Mouse (Mus musculus) hindbrain, embryonic 11.5 days (tissue): ENCODE data around the gene Gan. TPM values are rescaled to one million over a fixed set of nuclear protein-coding genes. Genes with fewer than 3 reads are reported as not detected.

Experiments used
- ATAC-seq: fragments of 200-750 bp; cut with Nextera tagmentation; 2 replicates; pipeline ENCODE4 v1.8.0; 2017; ENCODE audit warnings: mild to moderate bottlenecking, moderate TSS enrichment, moderate library complexity; ENCODE audit not compliant: low FRiP score
- DNase-seq: peaks from one replicate; pipeline ENCODE4 v3.0.0-alpha.2; 2015; ENCODE audit warnings: low spot score
- H3K27ac ChIP-seq: fragments of 300-500 bp; sonication (generic); 2 replicates; pipeline ENCODE4 v1.5.1; 2014; ENCODE audit warnings: mild to moderate bottlenecking, low read depth, low read length
- H3K27me3 ChIP-seq: fragments of 300-500 bp; sonication (generic); 2 replicates; pipeline ENCODE4 v1.6.1; 2014; ENCODE audit warnings: mild to moderate bottlenecking, low read length, moderate library complexity, mixed read lengths; ENCODE audit not compliant: control insufficient read depth, insufficient read depth
- H3K36me3 ChIP-seq: fragments of 300-500 bp; sonication (generic); 2 replicates; pipeline ENCODE4 v1.6.1; 2014; ENCODE audit warnings: mild to moderate bottlenecking, low read length, moderate library complexity, mixed read lengths; ENCODE audit not compliant: control insufficient read depth, insufficient read depth
- H3K4me1 ChIP-seq: fragments of 300-500 bp; sonication (generic); replicated peaks from 2 replicates; pipeline ENCODE4 v1.6.1; 2014; ENCODE audit warnings: low read length, mixed read lengths; ENCODE audit not compliant: control insufficient read depth, insufficient read depth
- H3K4me2 ChIP-seq: fragments of 300-500 bp; sonication (generic); replicated peaks from 2 replicates; pipeline ENCODE4 v1.6.1; 2014; ENCODE audit warnings: mild to moderate bottlenecking, low read depth, low read length
- H3K4me3 ChIP-seq: fragments of 300-500 bp; sonication (generic); 2 replicates; pipeline ENCODE4 v1.5.1; 2014; ENCODE audit warnings: low read depth, low read length
- H3K9ac ChIP-seq: fragments of 300-500 bp; sonication (generic); 2 replicates; pipeline ENCODE4 v1.6.1; 2014; ENCODE audit warnings: low read depth, low read length
- H3K9me3 ChIP-seq: fragments of 300-500 bp; sonication (generic); 2 replicates; pipeline ENCODE4 v1.6.1; 2016; ENCODE audit warnings: low read length; ENCODE audit not compliant: control insufficient read depth
- WGBS: fragments of 180-500 bp; shearing (Covaris S2); extraction: QIAGEN DNeasy Blood & Tissue Kit; methylation state at CpG from one replicate; pipeline ENCODE4 v1.1.7; 2014; 5-methylcytosine and 5-hydroxymethylcytosine counted together
- polyA plus RNA-seq: library from polyadenylated mRNA; unstranded; fragments of >200 nt; fragmentation: Nextera tagmentation; extraction: Ambion mirVana; gene quantifications from 2 replicates; pipeline ENCODE4 v1.2.1, GENCODE M21; 2014

Gene Gan
- polyA plus RNA-seq = 2.9 and 3.2 TPM in 2 replicates

- Histone ChIP-seq H3K4me3 (peak within 1 kb of the TSS; percentile 79), H3K27me3 (no peaks in the 10 kb centered on the region), H3K9ac (peak within 1 kb of the TSS; percentile 80), H3K4me1 (peaks cover 2% of the 10 kb centered on the region; the same call in 1 of the 2 replicates), H3K36me3 (no peaks in the 10 kb centered on the region), H3K27ac (peak within 1 kb of the TSS; percentile 69), H3K4me2 (peak within 1 kb of the TSS; percentile 89), H3K9me3 (no peaks in the 10 kb centered on the region)
- DNase-seq (peak; percentile 49), ATAC-seq (peak; percentile 80)
- under 1% methylated on average over 52 of the region's 65 CpGs for WGBS
Observed at GRCm38 (mm10) chr8:117158135-117158761, at the start of gene Gan. Gan (plus strand) TSS chr8:117158135.

- no peak overlapping the region for H3K27ac ChIP-seq
- H3K9me3 ChIP-seq = no peaks in the 10 kb centered on the region
- H3K4me2 ChIP-seq = no peak overlapping the region
- no peak for DNase-seq
- no peak overlapping the region for H3K4me3 ChIP-seq
- WGBS = 91% methylated on average over 19 of the region's 19 CpGs
- H3K4me1 ChIP-seq = no peaks in the 10 kb centered on the region
- ATAC-seq = no peak
- no peaks in the 10 kb centered on the region for H3K27me3 ChIP-seq
- no peak overlapping the region for H3K9ac ChIP-seq
- H3K36me3 ChIP-seq = no peaks in the 10 kb centered on the region
Observed at GRCm38 (mm10) chr8:117109018-117109711, 48.8 kb upstream of the Gan start.

GRCm38 (mm10) chr8:117109801-117110390 lies 48.0 kb upstream of the Gan start:
- no peak overlapping the region for H3K4me3 ChIP-seq
- WGBS = 57% methylated on average over 16 of the region's 16 CpGs
- H3K27ac ChIP-seq = no peak overlapping the region
- ATAC-seq = no peak
- peak; percentile 54 for DNase-seq
- no peaks in the 10 kb centered on the region for H3K27me3 ChIP-seq
- H3K9me3 ChIP-seq = no peaks in the 10 kb centered on the region
- no peaks in the 10 kb centered on the region for H3K4me1 ChIP-seq
- no peak overlapping the region for H3K4me2 ChIP-seq
- no peak overlapping the region for H3K9ac ChIP-seq
- H3K36me3 ChIP-seq = no peaks in the 10 kb centered on the region

- H3K27me3 ChIP-seq = no peaks in the 10 kb centered on the region
- H3K9ac ChIP-seq = no peak overlapping the region
- DNase-seq (no peak), ATAC-seq (no peak)
- H3K36me3 ChIP-seq = no peaks in the 10 kb centered on the region
- 89% methylated on average over 3 of the region's 3 CpGs for WGBS
- no peak overlapping the region for H3K4me3 ChIP-seq
- H3K27ac ChIP-seq = no peak overlapping the region
- H3K4me2 ChIP-seq = no peak overlapping the region
- no peaks in the 10 kb centered on the region for H3K9me3 ChIP-seq
- H3K4me1 ChIP-seq = no peaks in the 10 kb centered on the region; the same call in 1 of the 2 replicates
Observed at GRCm38 (mm10) chr8:117111641-117112040, 46.3 kb upstream of the Gan start.

GRCm38 (mm10) chr8:117112261-117112660 lies 45.7 kb upstream of the Gan start:
- 65% methylated on average over 8 of the region's 8 CpGs for WGBS

GRCm38 (mm10) chr8:117115094-117115493 lies 42.8 kb upstream of the Gan start:
- Histone ChIP-seq H3K9ac (no peak overlapping the region), H3K4me2 (no peak overlapping the region), H3K27ac (no peak overlapping the region), H3K36me3 (no peaks in the 10 kb centered on the region), H3K27me3 (no peaks in the 10 kb centered on the region), H3K4me3 (no peak overlapping the region), H3K9me3 (no peaks in the 10 kb centered on the region), H3K4me1 (no peaks in the 10 kb centered on the region; the same call in 1 of the 2 replicates)
- WGBS = 45% methylated on average over 6 of the region's 6 CpGs
- ATAC-seq = no peak
- DNase-seq = peak; percentile 12

More at GRCm38 (mm10) chr8:117112261-117112660, 45.7 kb upstream of the Gan start:
- Histone ChIP-seq H3K4me3 (no peak overlapping the region), H3K9me3 (no peaks in the 10 kb centered on the region), H3K27me3 (no peaks in the 10 kb centered on the region), H3K4me2 (no peak overlapping the region), H3K27ac (no peak overlapping the region), H3K9ac (no peak overlapping the region), H3K36me3 (no peaks in the 10 kb centered on the region), H3K4me1 (no peaks in the 10 kb centered on the region; the same call in 1 of the 2 replicates)
- DNase-seq (no peak), ATAC-seq (no peak)

GRCm38 (mm10) chr8:117115676-117116446 lies 42.1 kb upstream of the Gan start:
- peak; percentile 17 for DNase-seq

GRCm38 (mm10) chr8:117116534-117116933 lies 41.4 kb upstream of the Gan start:
- 75% methylated on average over 7 of the region's 7 CpGs for WGBS
- Histone ChIP-seq H3K36me3 (no peaks in the 10 kb centered on the region), H3K4me2 (no peak overlapping the region), H3K4me1 (no peaks in the 10 kb centered on the region; the same call in 1 of the 2 replicates), H3K4me3 (no peak overlapping the region), H3K27ac (no peak overlapping the region), H3K9ac (no peak overlapping the region), H3K9me3 (no peaks in the 10 kb centered on the region), H3K27me3 (no peaks in the 10 kb centered on the region)
- ATAC-seq (no peak), DNase-seq (no peak)

More at GRCm38 (mm10) chr8:117115676-117116446, 42.1 kb upstream of the Gan start:
- Histone ChIP-seq H3K27ac (no peak overlapping the region), H3K27me3 (no peaks in the 10 kb centered on the region), H3K4me3 (no peak overlapping the region), H3K4me1 (no peaks in the 10 kb centered on the region; the same call in 1 of the 2 replicates), H3K9me3 (no peaks in the 10 kb centered on the region), H3K9ac (no peak overlapping the region), H3K4me2 (0 out of 2 replicates have a peak overlapping the region, but pooled peaks have one; percentile 15), H3K36me3 (no peaks in the 10 kb centered on the region)
- WGBS = 10% methylated on average over 13 of the region's 13 CpGs
- ATAC-seq = no peak
